Mouse (Mus musculus): ENCODE data around the gene Fbxl15.
A peak's percentile ranks its signal among the peaks of the same experiment; 100 is the strongest.

Gene Fbxl15

DNA sequence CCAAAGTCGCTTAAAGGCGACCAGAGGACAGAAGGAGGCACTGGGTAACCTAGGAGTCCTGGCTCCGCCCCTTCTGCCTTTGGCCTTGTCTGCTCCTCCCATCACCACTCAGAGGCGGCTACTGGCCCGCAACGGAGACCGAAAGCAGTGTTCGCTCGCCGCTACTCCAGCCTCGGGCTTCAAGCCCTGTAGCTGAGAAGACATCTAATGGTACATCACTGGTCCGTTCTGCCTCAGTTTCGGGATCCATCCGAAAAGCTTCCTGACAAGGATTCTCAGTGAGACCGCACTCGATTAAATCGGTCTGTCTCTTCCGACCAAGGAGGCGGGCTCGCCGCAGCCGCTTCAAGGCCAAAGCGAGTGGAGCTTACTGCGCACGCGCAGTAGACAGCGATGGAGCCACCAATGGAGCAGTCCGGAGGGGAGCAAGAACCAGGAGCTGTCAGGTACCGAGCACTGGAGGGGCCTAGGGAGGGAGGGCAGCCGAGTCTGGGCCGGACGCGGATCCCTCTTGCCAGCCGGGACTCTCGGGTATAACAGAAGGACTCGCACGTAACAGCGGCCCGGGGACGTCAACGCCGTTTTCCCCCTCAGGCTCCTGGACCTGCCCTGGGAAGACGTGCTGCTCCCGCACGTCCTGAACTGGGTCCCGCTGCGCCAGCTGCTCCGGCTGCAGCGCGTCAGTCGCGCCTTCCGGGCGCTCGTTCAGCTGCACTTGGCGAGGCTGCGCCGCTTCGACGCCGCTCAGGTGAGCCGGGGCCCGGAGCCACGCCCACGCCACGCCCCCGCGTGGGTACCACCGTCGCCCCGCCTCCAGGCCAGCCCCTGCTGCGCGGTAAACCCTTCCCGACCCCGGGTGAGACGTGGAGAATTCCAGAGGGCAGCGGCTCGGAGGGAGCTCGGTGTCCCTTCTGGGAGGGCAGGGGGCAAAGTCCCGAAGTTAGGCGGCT, at the start of gene Fbxl15:
Gene Fbxl15 (plus strand): TSS at position 104 of the 950 bp plus-strand sequence.
- peak; percentile 94 for DNase-seq (ENCODE audit: low read depth, low spot score)

DNA sequence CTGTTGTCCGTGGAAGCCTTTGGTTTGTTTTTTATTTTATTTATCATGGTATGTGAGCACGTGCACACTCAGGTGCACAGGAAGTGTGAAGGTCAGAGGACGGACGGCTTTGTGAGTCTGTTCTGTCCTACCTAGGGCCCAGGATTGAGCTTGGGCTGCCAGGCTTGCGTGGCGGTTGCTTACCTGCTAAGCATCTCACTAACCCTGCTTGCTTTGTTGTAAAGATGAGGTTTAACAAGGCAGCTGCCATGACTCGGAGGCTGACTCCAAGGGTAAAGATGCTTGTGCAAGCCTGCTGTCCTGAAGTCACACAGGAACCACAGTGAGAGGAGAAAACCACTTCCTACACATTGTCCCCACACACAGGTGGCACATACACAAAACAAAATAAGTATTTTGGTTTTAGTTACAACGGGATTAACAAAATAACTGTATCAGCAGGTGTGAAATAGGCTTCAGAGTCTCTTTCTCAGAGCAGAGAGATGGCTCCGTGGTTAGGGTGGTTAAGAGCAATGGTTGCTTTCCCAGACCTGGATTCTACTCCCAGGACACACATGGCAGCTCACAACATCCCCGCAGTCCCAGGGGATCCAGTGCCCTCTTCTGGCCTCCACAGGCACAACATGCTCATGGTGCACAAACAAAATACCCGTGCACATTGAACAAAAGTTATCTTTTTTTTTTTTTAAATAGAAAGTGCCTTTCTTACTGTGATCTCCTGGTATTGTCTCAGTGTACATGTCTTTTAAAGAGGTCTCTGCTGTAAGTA, 45.7 kb upstream of the Fbxl15 start:
- no peak for DNase-seq (ENCODE audit: low read depth, low spot score)

DNA sequence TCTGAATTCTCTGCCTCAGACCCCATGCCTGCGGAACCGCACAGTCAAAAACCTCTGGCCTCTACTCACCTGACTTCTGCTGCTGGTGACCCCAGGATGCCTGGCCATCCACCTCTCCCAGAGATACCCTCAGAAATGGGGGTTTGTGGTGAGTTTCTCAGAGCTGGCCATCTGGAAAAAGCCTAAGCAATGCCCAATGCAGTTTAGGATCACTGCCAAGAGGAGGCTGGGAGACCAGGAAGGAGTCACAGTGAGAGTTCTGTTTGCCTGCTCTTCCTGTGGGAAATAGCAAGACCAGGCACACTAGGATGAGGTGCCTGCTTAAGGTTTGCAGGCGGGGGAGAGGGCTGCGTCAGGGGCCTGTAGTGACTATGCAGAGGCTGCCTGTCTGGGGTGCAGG, 43.3 kb upstream of the Fbxl15 start:
- no peak for DNase-seq (ENCODE audit: low read depth, low spot score)

DNA sequence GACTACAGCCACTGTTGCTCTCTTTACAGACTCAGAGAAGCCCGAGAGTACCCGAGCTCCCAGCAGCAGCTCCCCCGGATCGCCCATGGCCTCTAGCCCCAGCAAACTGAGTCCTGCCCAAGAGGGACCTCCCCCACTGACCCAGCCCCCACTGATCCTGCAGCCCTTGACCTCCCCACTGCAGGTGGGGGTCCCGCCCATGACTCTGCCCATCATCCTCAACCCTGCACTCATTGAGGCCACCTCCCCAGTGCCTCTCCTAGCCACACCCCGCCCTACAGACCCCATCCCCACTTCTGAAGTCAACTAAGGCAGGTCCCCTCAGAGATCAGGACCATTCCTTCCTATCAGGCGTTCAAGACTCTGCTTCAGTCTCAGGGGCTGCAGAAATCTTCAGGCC, 42.4 kb upstream of the Fbxl15 start:
- DNase-seq (ENCODE audit: low read depth, low spot score), result no peak

DNA sequence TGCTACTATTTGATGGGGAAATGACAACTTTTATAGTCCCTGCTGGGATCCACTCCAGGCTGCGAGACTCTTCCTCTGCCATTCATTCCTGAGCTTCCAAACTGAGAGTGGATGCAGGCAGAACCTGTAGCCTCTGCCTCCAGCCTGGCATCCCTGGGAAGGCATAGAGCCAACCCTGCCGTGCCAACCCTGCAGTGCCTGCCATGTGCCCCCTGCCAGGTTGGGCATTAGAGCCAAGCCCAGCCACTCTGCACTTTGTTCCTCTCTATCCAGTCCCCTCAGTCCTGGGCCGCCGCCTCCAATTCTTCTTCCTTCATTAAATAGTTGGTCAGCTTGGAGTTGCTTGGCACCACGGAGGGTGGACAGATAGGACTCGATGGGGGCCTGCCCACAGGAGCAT, 41.9 kb upstream of the Fbxl15 start:
- no peak for DNase-seq (ENCODE audit: low read depth, low spot score)

DNA sequence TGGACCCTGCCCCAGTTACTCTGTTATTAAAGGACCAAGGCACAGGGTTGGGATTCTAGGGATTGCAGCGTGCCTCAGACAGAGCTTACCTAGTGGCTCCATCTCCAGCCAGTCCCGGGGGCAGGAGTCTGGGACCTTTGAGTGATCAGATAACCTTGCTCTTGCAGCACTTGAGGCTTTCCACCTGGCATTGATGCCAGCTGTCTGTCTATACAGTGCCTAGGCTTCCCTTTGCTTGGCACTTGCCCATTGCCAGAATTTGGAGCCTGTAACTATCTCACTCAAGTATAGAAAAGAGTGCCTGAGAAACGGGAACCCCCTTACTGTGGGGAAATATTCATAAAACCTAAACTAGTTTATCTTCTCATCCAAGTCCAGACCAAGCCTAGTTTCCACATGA, 41.1 kb upstream of the Fbxl15 start:
- no peak for DNase-seq (ENCODE audit: low read depth, low spot score)

DNA sequence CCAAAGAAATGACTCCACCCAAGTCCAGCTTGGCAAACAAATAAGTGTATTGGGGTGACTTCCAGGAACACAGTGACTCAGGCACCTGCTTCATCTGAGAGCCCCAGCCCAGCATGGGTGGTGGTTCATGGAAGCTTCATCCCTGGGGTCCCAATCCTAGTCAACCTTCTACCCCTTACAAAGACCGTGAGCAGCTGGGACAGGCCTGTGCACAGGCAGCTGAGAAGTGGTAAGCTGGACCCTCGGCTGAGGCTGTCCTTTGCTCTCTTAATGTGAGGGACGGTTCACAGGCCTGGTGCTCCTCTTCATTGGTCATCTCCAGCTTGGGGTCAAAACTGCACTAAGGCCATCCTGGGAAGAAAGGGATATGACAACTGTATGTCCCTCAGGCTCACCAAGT, 40.4 kb upstream of the Fbxl15 start:
- no peak for DNase-seq (ENCODE audit: low read depth, low spot score)

DNA sequence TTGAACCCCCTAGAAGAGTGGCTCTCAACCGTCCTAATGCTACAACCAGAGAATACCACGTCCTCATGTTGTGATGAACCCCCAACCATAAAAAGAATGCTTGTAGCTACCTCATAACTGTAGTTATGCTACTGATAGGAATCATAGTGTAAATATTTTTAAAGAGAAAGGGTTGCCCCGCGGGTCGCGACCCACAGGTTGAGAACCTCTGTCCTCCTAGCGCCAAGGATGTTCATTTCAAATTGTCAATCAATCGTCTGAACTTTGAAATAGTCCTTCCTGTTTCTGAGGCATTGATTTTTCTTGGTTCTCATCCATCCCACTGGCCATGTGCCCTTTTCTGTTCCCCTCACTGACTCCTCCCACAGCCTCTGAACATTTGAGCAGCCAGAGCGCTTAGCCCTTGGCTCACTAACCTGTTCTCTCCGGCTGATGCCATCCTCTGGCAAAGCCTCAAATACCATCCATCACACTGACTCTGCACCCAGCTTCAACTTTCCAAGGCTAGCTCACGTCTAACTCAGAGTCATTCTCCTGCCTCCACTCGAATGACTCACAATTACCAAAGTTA, 37.4 kb upstream of the Fbxl15 start:
- no peak for DNase-seq (ENCODE audit: low read depth, low spot score)

DNA sequence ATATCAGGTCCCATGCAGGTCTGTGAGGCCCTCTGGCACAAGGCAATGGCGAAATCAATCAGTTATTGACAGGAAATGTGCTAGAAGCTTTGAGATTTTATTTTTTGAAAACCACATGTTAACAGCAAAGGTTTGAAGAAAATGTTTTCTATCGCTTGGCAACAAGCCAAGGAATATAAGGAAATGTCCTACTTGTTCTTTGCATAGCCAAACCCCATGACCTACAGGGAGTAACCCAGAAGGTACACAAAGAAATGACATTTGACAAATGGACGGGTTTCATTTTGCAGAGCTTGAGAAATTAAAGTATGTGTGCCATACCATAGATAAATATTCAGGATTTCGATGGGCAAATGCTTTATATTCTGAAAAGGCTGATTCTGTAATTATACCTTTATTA, 31.0 kb upstream of the Fbxl15 start:
- DNase-seq (ENCODE audit: low read depth, low spot score), result no peak

DNA sequence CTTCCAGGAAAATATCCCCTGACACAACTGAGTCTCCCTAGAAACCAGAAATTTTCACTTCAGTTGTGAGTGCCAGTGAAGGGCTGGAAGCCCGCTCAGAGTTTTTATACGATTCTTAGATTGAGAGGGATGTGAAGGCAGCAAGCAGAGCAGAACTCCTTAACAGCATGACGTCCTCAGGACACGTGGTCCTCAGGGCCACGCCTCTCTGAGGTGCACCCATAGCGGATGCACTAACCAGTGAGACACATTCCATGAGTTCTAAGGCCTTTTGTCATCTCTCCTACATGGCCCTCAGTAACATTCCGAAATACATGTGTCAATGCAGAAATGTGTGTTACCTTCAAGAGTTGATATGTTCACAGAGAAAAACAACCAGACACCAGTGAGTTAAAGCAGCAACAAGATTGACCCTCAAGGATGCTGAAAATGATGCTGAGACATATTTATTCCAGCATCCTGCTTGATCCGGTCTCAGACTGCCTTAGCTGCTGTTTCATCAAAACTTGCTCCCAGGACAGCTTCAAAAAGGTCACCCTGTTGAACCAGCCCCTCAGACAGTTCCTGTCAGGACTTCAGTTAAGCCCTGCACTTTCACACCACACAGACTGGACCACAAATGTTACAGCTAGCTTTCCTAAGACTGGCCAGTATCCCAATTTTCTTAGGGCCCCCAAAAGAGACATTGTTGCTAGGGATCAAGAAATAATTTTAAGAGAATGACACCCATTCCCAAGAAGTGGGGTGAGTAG, 27.5 kb upstream of the Fbxl15 start:
- no peak for DNase-seq (ENCODE audit: low read depth, low spot score)

DNA sequence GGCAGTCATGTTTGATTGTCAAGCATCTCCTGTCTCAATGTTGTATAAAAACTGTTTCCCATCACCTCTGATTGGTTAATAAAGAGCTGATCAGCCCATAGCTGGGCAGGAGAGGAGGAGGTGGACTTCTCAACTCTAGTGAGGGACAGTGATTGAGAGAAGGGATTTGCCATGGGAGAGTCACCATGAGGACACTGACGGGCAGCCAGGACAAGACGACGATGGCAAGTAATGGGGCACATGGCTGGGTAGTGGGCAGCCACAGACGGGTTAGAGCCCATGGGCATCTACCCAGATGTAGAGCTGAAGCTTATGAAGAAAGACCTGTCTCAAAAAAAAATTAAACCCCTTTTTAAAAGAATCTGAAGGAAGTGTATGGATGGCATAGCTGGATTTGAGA, 25.4 kb upstream of the Fbxl15 start:
- DNase-seq (ENCODE audit: low read depth, low spot score), result no peak

DNA sequence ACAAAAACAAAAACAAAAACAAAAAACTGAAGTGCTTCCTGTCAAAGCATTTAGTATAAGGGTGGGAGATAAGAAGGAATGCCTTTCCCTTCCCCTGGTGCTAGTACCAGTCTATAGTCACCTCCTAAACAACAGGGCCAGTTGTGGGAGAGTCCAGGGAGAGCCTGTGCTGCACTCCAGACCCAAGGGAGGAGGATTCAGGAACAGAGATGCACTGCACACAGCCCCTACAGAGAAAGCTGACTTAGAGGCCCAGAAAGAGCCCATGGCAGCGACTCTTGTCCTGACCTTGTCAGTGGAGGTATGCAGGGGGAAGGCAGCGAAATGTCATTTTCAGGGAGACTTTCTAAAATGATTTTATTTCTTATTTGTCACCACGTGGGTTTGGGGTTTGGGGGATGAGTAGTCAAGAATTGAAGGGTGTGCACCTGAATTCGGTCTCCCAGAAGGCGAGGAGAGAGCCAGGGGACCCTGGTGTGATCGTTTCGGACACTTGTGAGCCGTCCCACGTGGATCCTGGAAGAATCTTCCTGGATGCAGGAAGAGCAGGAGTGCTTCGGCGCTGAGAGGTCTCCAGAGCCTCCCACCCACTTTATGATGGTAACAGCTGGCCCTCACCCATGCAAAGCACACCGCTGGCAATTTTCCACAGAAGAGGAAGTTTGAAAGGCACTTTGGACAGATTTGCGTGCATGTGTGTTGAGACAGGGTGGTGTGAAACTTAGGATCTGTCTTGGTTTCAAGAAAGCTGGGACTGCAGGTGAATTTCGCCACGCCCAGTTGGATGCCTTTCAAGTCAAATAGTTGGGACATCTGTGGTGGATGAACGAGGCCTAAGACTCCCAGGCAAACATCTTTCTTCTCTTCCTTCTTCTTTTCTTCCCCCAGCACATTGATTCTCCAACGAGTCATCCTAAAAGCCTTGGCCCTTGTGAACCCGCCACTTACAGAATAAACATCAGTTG, 24.5 kb upstream of the Fbxl15 start:
- no peak for DNase-seq (ENCODE audit: low read depth, low spot score)

DNA sequence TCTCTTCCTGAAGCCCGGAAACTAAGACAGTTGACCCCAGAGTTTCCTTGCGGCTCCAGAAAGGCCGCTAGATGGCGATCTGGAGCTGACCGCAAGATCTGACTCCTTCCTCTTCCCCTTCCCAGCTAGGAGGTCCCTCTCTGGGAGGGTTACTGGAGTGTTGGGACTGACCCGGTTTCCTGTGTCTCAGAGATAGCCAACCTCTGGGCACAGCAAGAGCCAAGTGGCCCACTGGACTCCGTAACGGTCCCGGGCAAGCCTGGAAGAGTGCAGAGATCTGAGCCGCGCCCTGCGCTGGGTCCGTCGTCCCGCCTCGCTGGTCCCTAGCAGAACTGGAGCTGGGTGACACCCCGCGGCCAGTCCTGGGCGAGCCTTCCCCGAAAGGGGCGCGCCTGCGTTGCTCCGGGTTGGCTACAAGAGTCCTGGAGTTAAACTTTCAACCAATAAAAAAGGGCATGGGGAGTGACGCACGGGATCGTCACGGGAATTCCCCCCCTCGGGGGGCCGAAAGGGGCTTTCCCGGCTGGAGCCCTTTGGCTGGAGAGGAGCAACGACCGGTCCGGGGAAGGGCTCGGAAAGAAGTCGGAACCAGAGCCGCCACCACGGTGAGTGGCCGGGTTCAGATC, 23.7 kb upstream of the Fbxl15 start, which contains the start of gene Nfkb2:
Gene Nfkb2 (plus strand): TSS at position 105 of the 626 bp plus-strand sequence.
- peak; percentile 83 for DNase-seq (ENCODE audit: low read depth, low spot score)

DNA sequence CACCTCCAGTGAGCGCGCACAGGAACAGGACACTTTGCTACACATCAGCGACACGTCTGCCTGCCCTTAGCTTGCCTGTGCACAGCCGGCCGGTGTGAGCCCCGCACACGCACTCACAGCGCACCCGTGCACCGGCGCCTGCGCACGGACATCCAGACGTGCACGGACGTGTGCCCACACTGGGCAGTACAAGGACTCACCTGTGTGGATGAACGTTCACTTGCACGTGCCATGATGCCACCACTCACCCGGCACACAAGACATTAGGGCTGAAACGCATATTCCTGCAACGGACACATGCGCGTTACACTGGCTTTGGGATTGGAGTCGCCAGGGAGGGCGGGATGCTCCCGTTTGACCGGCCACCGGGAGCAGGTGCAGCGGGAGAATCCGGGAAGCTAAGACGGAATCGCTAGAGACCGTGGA, 23.1 kb upstream of the Fbxl15 start:
- DNase-seq (ENCODE audit: low read depth, low spot score), result no peak

DNA sequence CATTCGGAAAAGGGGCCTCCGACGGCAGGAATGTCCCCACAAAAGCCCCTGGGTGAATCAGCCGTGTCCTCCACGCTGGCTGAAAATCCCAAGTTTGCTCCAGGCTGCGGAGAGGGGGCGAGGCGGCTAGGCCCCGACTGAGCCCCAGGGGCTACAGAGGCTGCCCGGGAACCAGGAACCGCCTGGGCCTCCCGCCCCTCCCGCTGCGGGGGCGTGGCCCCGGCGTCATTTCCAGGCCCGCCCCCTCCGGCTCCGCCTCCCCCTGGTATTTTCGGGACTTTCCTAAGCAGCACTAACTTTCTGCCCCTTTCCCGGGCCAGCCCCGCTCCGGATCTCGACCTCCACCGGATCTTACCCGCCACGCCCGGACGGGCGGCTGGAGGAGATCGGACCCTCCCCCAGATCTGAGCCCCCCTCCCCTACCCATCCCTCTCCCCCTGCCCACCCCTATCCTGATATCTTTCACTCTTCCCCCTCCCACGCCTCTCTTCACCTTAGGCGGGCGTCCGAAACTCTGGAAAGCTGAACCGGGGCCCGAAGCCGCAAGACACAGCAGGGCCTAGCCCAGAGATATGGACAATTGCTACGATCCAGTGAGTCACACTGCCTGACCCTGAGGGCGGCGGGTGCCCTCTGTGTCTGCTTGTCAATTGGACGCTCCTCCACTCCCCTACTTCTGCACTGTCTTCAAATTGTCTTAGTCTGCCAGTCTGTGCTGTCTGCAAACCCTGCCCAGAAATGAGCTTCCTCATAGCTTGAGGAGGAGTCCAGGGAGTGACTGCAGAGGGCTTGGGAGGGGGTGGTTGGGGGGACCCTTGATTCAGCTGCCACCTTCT, 22.3 kb upstream of the Fbxl15 start:
- DNase-seq (ENCODE audit: low read depth, low spot score), result no peak

DNA sequence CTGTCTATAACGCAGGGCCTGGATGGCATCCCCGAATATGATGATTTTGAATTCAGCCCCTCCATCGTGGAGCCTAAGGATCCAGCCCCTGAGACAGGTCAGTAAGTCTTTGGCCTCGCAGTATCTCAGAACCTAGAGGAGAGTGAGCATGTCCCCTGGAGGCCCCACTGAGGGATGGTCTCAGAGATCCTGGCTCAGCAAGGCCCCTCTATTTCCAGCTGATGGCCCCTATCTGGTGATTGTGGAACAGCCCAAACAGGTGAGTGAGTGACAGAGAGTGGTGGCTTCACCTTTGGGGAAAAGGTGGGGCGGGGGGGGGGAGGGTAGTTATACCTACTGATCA, 21.7 kb upstream of the Fbxl15 start:
- DNase-seq (ENCODE audit: low read depth, low spot score), result no peak

DNA sequence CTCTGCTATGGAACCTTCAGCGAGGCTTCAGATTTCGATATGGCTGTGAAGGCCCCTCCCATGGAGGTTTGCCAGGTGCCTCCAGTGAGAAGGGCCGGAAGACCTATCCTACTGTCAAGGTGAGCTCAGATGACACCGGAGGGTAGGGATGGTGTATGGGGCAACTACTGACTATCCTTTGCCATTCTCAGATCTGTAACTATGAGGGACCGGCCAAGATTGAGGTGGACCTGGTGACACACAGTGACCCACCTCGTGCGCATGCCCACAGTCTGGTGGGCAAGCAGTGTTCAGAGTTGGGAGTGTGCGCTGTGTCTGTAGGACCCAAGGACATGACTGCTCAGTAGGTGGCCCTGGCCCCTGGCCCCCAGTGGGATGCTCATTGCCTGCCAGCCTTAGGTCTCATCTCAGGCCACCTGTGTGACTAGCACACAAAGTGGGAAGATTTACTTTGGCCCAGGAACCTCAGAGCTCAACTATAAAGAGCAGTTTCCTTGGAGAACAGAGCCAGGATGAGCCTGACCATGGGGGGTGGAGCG, 21.2 kb upstream of the Fbxl15 start:
- no peak for DNase-seq (ENCODE audit: low read depth, low spot score)

DNA sequence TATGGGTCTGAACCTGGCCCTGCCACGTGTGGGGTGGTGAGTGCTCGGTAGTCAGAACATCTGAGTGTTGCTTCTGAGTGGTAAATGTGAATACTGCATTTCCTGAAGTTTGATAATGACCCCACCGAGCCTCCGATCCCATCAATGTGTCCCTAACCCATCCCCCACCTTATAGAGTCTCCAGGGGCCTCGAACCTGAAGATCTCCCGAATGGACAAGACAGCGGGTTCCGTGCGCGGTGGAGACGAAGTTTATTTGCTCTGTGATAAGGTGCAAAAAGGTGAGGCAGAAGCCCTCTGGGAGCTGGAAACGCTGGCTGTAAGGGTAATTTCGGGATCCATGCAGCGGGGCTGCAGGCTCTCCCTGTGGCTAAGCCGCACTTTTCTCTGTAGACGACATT, 20.2 kb upstream of the Fbxl15 start:
- DNase-seq (ENCODE audit: low read depth, low spot score), result no peak

DNA sequence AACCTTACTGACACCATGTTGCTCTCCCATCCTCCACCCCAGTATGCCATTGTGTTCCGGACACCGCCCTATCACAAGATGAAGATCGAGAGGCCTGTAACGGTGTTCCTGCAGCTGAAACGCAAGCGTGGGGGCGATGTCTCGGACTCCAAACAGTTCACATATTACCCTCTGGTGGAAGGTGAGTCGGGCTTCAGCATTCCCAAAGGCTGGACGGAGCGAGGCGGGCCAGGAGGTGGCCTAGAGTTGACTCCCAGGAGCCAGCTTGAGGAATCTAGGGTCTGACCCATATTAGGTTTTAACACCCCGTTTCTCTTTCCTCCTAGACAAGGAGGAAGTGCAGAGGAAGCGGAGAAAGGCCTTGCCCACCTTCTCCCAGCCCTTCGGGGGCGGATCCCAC, 19.7 kb upstream of the Fbxl15 start:
- no peak for DNase-seq (ENCODE audit: low read depth, low spot score)

All from WW6 (cell line).